Mouse (Mus musculus) heart, embryonic 11.5 days (tissue): ENCODE data around the gene Cebpz. TPM values are rescaled to one million over a fixed set of nuclear protein-coding genes. Genes with fewer than 3 reads are reported as not detected.

Experiments used
- ATAC-seq: fragments of 200-750 bp; cut with Nextera tagmentation; replicated peaks from 2 replicates; pipeline ENCODE4 v1.8.0; 2017; ENCODE audit warnings: moderate library complexity; ENCODE audit not compliant: insufficient number of reproducible peaks, low FRiP score, low TSS enrichment
- H3K27ac ChIP-seq: fragments of 300-500 bp; sonication (generic); 2 replicates; pipeline ENCODE4 v1.5.1; 2014; ENCODE audit warnings: mild to moderate bottlenecking, low read depth, low read length
- H3K27me3 ChIP-seq: fragments of 300-500 bp; sonication (generic); 2 replicates; pipeline ENCODE4 v1.6.1; 2014; ENCODE audit warnings: mild to moderate bottlenecking, low read length, mixed read lengths; ENCODE audit not compliant: control insufficient read depth, insufficient read depth
- H3K36me3 ChIP-seq: fragments of 300-500 bp; sonication (generic); 2 replicates; pipeline ENCODE4 v1.6.1; 2014; ENCODE audit warnings: mild to moderate bottlenecking, low read length, moderate library complexity, mixed read lengths; ENCODE audit not compliant: control insufficient read depth, insufficient read depth
- H3K4me1 ChIP-seq: fragments of 300-500 bp; sonication (generic); 2 replicates; pipeline ENCODE4 v1.6.1; 2014; ENCODE audit warnings: low read length; ENCODE audit not compliant: control insufficient read depth, insufficient read depth
- H3K4me2 ChIP-seq: fragments of 300-500 bp; sonication (generic); 2 replicates; pipeline ENCODE4 v1.6.1; 2014; ENCODE audit warnings: mild to moderate bottlenecking, moderate library complexity
- H3K4me3 ChIP-seq: fragments of 300-500 bp; sonication (generic); 2 replicates; pipeline ENCODE4 v1.5.1; 2014; ENCODE audit warnings: low read depth, low read length
- H3K9ac ChIP-seq: fragments of 300-500 bp; sonication (generic); 2 replicates; pipeline ENCODE4 v1.6.1; 2014; ENCODE audit warnings: mild to moderate bottlenecking, low read depth, low read length, moderate library complexity
- H3K9me3 ChIP-seq: fragments of 300-500 bp; sonication (generic); replicated peaks from 2 replicates; pipeline ENCODE4 v1.6.1; 2016; ENCODE audit warnings: low read length; ENCODE audit not compliant: control insufficient read depth
- WGBS: fragments of 180-500 bp; shearing (Covaris S2); extraction: QIAGEN DNeasy Blood & Tissue Kit; methylation state at CpG from one replicate; pipeline ENCODE4 v1.1.7; 2014; ENCODE audit not compliant: insufficient replicate concordance; 5-methylcytosine and 5-hydroxymethylcytosine counted together
- polyA plus RNA-seq: library from polyadenylated mRNA; unstranded; fragments of >200 nt; fragmentation: Nextera tagmentation; extraction: Ambion mirVana; gene quantifications from 2 replicates; pipeline ENCODE4 v1.2.1, GENCODE M21; 2014

Gene Cebpz
- polyA plus RNA-seq, 1 experiment from 2014 or later: 41.3 TPM

GRCm38 (mm10) chr17:78915772-78916171 is 21.1 kb downstream of the Cebpz start:
- peak overlapping the region; percentile 84 for H3K4me2 ChIP-seq
- H3K9me3 ChIP-seq: no peaks in the 10 kb centered on the region
- no peak for ATAC-seq
- H3K36me3 ChIP-seq: peaks cover 6% of the 10 kb centered on the region
- H3K9ac ChIP-seq: peak overlapping the region; percentile 83
- H3K27me3 ChIP-seq: no peaks in the 10 kb centered on the region
- no peaks in the 10 kb centered on the region for H3K4me1 ChIP-seq
- H3K4me3 ChIP-seq: peak overlapping the region; percentile 67
- peak overlapping the region; percentile 86; the same call in 1 of the 2 replicates for H3K27ac ChIP-seq
- 49% methylated on average over 6 of the region's 6 CpGs for WGBS

GRCm38 (mm10) chr17:78913921-78914320 is 22.9 kb downstream of the Cebpz start:
- Histone ChIP-seq H3K4me1 (no peaks in the 10 kb centered on the region), H3K9ac (no peak overlapping the region), H3K27me3 (no peaks in the 10 kb centered on the region), H3K4me3 (no peak overlapping the region), H3K4me2 (no peak overlapping the region), H3K9me3 (no peaks in the 10 kb centered on the region), H3K36me3 (peaks cover 2% of the 10 kb centered on the region), H3K27ac (no peak overlapping the region)
- WGBS: 70% methylated on average over 3 of the region's 3 CpGs
- ATAC-seq: no peak

- H3K4me3 ChIP-seq: peak overlapping the region; percentile 33
- no peak for ATAC-seq
- peak overlapping the region; percentile 40; the same call in 1 of the 2 replicates for H3K9ac ChIP-seq
- H3K27ac ChIP-seq: no peak overlapping the region
- no peaks in the 10 kb centered on the region for H3K27me3 ChIP-seq
- 20% methylated on average over 6 of the region's 6 CpGs for WGBS
- H3K9me3 ChIP-seq: no peaks in the 10 kb centered on the region
- no peaks in the 10 kb centered on the region for H3K4me1 ChIP-seq
- peak overlapping the region; percentile 59 for H3K4me2 ChIP-seq
- H3K36me3 ChIP-seq: no peaks in the 10 kb centered on the region
Observed at GRCm38 (mm10) chr17:78912861-78913281, 24.0 kb downstream of the Cebpz start.

- WGBS: 69% methylated on average over 2 of the region's 2 CpGs
- Histone ChIP-seq H3K4me1 (no peaks in the 10 kb centered on the region), H3K4me3 (no peak overlapping the region), H3K27me3 (no peaks in the 10 kb centered on the region), H3K4me2 (no peak overlapping the region), H3K27ac (no peak overlapping the region), H3K9me3 (no peaks in the 10 kb centered on the region), H3K36me3 (no peaks in the 10 kb centered on the region), H3K9ac (no peak overlapping the region)
- no peak for ATAC-seq
Observed at GRCm38 (mm10) chr17:78909374-78909773, 27.5 kb downstream of the Cebpz start.

GRCm38 (mm10) chr17:78906892-78907291 is 30.0 kb downstream of the Cebpz start, which contains the start of gene Sult6b1:
Gene Sult6b1, minus strand, starts transcription at chr17:78906992.
- H3K4me3 ChIP-seq: no peak within 1 kb of the TSS
- H3K36me3 ChIP-seq: no peaks in the 10 kb centered on the region
- H3K27ac ChIP-seq: no peak within 1 kb of the TSS
- H3K4me1 ChIP-seq: no peaks in the 10 kb centered on the region
- no peak for ATAC-seq
- no peaks in the 10 kb centered on the region for H3K27me3 ChIP-seq
- WGBS: 80% methylated on average over 5 of the region's 5 CpGs
- H3K9ac ChIP-seq: no peak within 1 kb of the TSS
- no peak within 1 kb of the TSS for H3K4me2 ChIP-seq
- H3K9me3 ChIP-seq: no peaks in the 10 kb centered on the region

GRCm38 (mm10) chr17:78903158-78903557 is 33.7 kb downstream of the Cebpz start:
- H3K4me2 ChIP-seq: no peak overlapping the region
- no peaks in the 10 kb centered on the region for H3K4me1 ChIP-seq
- H3K9me3 ChIP-seq: no peaks in the 10 kb centered on the region
- no peak overlapping the region for H3K9ac ChIP-seq
- no peak for ATAC-seq
- no peak overlapping the region for H3K4me3 ChIP-seq
- H3K36me3 ChIP-seq: no peaks in the 10 kb centered on the region
- H3K27ac ChIP-seq: no peak overlapping the region
- H3K27me3 ChIP-seq: no peaks in the 10 kb centered on the region
- WGBS: 66% methylated on average over 2 of the region's 2 CpGs

GRCm38 (mm10) chr17:78895394-78895793 is 41.5 kb downstream of the Cebpz start:
- no peaks in the 10 kb centered on the region for H3K36me3 ChIP-seq
- H3K9me3 ChIP-seq: no peaks in the 10 kb centered on the region
- no peaks in the 10 kb centered on the region for H3K4me1 ChIP-seq
- H3K27ac ChIP-seq: no peak overlapping the region
- H3K9ac ChIP-seq: no peak overlapping the region
- H3K4me2 ChIP-seq: peak overlapping the region; percentile 42
- no peak for ATAC-seq
- 31% methylated on average over 8 of the region's 8 CpGs for WGBS
- no peak overlapping the region for H3K4me3 ChIP-seq
- H3K27me3 ChIP-seq: no peaks in the 10 kb centered on the region

GRCm38 (mm10) chr17:78894991-78895390 is 41.9 kb downstream of the Cebpz start:
- Histone ChIP-seq H3K36me3 (no peaks in the 10 kb centered on the region), H3K4me2 (no peak overlapping the region), H3K27me3 (no peaks in the 10 kb centered on the region), H3K4me1 (no peaks in the 10 kb centered on the region), H3K27ac (no peak overlapping the region), H3K4me3 (no peak overlapping the region), H3K9me3 (no peaks in the 10 kb centered on the region), H3K9ac (no peak overlapping the region)
- no peak for ATAC-seq
- 75% methylated on average over 7 of the region's 7 CpGs for WGBS

GRCm38 (mm10) chr17:78891020-78891419 is 45.8 kb downstream of the Cebpz start:
- 73% methylated on average over 9 of the region's 9 CpGs for WGBS
- Histone ChIP-seq H3K4me3 (no peak overlapping the region), H3K36me3 (no peaks in the 10 kb centered on the region), H3K27me3 (no peaks in the 10 kb centered on the region), H3K27ac (no peak overlapping the region), H3K9me3 (no peaks in the 10 kb centered on the region), H3K4me2 (no peak overlapping the region), H3K4me1 (no peaks in the 10 kb centered on the region), H3K9ac (no peak overlapping the region)
- ATAC-seq: no peak
